In the genomic region with DNA sequence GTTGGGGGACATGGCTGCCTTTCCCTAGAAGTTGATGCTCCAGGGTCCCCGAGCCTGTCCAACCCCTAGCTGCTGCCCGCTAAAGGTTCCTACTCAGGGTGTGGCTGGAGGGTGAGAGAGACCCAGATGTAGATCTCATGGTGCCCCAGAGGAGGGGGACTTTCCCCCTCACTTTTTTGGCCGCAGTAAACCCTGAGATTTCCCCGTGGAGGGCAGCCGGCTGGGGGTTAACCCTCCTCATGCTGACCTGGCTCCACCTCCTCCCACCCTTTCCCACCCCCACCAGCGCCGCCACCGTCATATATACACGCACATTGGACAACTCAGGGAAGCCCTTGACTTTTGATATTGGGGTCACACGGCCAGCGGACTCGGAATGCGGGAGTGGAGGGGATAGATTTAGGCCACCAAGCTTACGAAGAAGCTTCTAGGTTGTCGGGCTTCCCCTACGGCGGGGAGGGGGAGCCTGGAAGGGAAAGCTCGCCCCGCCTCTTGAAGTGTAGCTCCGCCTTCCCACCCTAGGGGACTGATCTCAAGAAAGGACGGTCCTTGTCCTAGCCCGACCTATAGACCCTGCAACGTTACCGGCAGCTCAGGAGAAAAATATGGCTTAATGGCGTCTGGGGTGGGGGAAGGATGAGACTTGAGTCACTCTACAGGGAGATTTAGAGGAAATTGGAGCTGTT, we compare ENCODE assay signal across 8 mouse cellular contexts. TPM values are rescaled to one million over a fixed set of nuclear protein-coding genes. Genes with fewer than 3 reads are reported as not detected.
DNase-seq lines count a peak whose midpoint lies in the region; ATAC-seq and TF ChIP-seq lines count a peak whose summit lies in the region.

No protein-coding gene starts in this region.

- no peak for TF ChIP-seq CTCF in G1E (IDR thresholded peaks at IDR 0.05; ENCODE audit: low read depth, low read length)
- TF ChIP-seq CTCF in spleen, adult 2 months (IDR thresholded peaks at IDR 0.05; ENCODE audit: extremely low read depth, insufficient read depth, insufficient read length, insufficient replicate concordance), result no peak

- peak overlapping the region; percentile 84 for H3K27ac ChIP-seq in forebrain, embryonic 10.5 days
- peak overlapping the region; percentile 97 for H3K27ac ChIP-seq in spleen, adult 2 months (ENCODE audit: insufficient read depth, low read length)

- no peaks in the 10 kb centered on the region for H3K9me3 ChIP-seq in G1E (replicated peaks)
- H3K9me3 ChIP-seq in forebrain, embryonic 10.5 days, result no peaks in the 10 kb centered on the region

- DNase-seq in G1E (ENCODE audit: low spot score), result peak; percentile 85
- peak; percentile 81 for DNase-seq in adrenal gland, postnatal 25 days
- DNase-seq in forebrain, embryonic 10.5 days (ENCODE audit: extremely low spot score, low spot score), result no peak
- DNase-seq in heart, postnatal 14 days, result peak; percentile 82 to 83
- peak; percentile 87 to 90 for DNase-seq in kidney, postnatal 36 days
- DNase-seq in spleen, adult 2 months (ENCODE audit: low read depth in 1 of 2, low spot score in 2 of 2), result peak; percentile 63 to 80
- no peak for DNase-seq in layer of hippocampus, adult 9-10 months (ENCODE audit: low spot score)

- peaks cover 46% of the 10 kb centered on the region for H3K4me1 ChIP-seq in G1E (ENCODE audit: insufficient read depth, low read depth, low read length)
- peaks cover 38% of the 10 kb centered on the region for H3K4me1 ChIP-seq in forebrain, embryonic 10.5 days
- peaks cover 8% of the 10 kb centered on the region; the same call in 1 of the 2 replicates for H3K4me1 ChIP-seq in spleen, adult 2 months (ENCODE audit: control insufficient read depth, insufficient read depth, insufficient read length)

- no peak for TF ChIP-seq POLR2A in spleen, adult 2 months (IDR thresholded peaks at IDR 0.05; ENCODE audit: low read depth, low read length)

- ATAC-seq in G1E (ENCODE audit: extremely low read depth, insufficient number of reproducible peaks, low FRiP score, poor library complexity, severe bottlenecking), result peak; percentile 61
- ATAC-seq in megakaryocyte progenitor cell, adult 5-6 weeks (replicated peaks; ENCODE audit: poor library complexity), result peak; percentile 46

- H3K4me3 ChIP-seq in G1E (ENCODE audit: low read depth, low read length), result peak overlapping the region; percentile 78
- peak overlapping the region; percentile 50 for H3K4me3 ChIP-seq in forebrain, embryonic 10.5 days
- H3K4me3 ChIP-seq in spleen, adult 2 months (ENCODE audit: extremely low read depth, insufficient read depth, insufficient read length), result peak overlapping the region; percentile 78

- intact Hi-C loops in heart, postnatal 14 days (cut with DNase I), result loop anchor here (2.0 to 5.0 kb wide), 2 partner anchors 27 to 294 kb away; no protein-coding TSS in a partner anchor

- H3K27me3 ChIP-seq in G1E (ENCODE audit: insufficient read depth, low read length), result peaks cover 8% of the 10 kb centered on the region
- H3K27me3 ChIP-seq in forebrain, embryonic 10.5 days (ENCODE audit: poor library complexity, severe bottlenecking), result peaks cover 43% of the 10 kb centered on the region
- H3K27me3 ChIP-seq in spleen, adult 2 months (ENCODE audit: control insufficient read depth, insufficient read depth, low read length), result no peaks in the 10 kb centered on the region

- H3K36me3 ChIP-seq in G1E (replicated peaks), result peaks cover 43% of the 10 kb centered on the region
- H3K36me3 ChIP-seq in forebrain, embryonic 10.5 days (replicated peaks), result no peaks in the 10 kb centered on the region
- peaks cover 7% of the 10 kb centered on the region for H3K36me3 ChIP-seq in spleen, adult 2 months (ENCODE audit: control insufficient read depth, insufficient read depth, low read length)

- 4% methylated on average over 25 of the region's 25 CpGs for WGBS in forebrain, embryonic 10.5 days
- under 1% methylated on average over 25 of the region's 25 CpGs for WGBS in spleen, adult 2 months

RNA-seq across cellular contexts. Expression of a gene that starts 0.9 kb away (rescaled TPM):
- total RNA-seq in G1E (2014; fragmentation: Nextera tagmentation) (44.0 and 55.0 TPM in 2 replicates), G1E (2017) (84.0 and 90.5 TPM in 2 replicates)
- polyA plus RNA-seq in G1E (2012), result 65.5 and 69.5 TPM in 2 replicates
- total RNA-seq in adrenal gland, postnatal 25 days (2021), result 117 and 121 TPM in 2 replicates
- 7.3 and 7.7 TPM in 2 replicates for polyA plus RNA-seq in forebrain, embryonic 10.5 days (2016; fragmentation: Nextera tagmentation; extraction: Ambion mirVana)
- total RNA-seq in heart, postnatal 14 days (2021), result 10 to 100 TPM; 46.9 to 49.9 TPM
- 27.3 and 29.6 TPM in 2 replicates for total RNA-seq in megakaryocyte progenitor cell, adult 5-6 weeks (2015)
- total RNA-seq in megakaryocyte progenitor cell, adult 5-6 weeks (2017), result 38.9 and 42.7 TPM in 2 replicates
- polyA plus RNA-seq in spleen, adult 2 months (2012; rRNA removed), result 120 and 126 TPM in 2 replicates

RNA-seq across cellular contexts. Expression of a gene that starts 22.7 kb away (rescaled TPM):
- total RNA-seq in G1E (2014; fragmentation: Nextera tagmentation), result 0.30 TPM in 1 of 2 replicates, not detected in the other
- 0.06 and 0.27 TPM in 2 replicates for total RNA-seq in G1E (2017)
- 0.67 and 0.86 TPM in 2 replicates for polyA plus RNA-seq in G1E (2012)
- 196 and 254 TPM in 2 replicates for total RNA-seq in adrenal gland, postnatal 25 days (2021)
- polyA plus RNA-seq in forebrain, embryonic 10.5 days (2016; fragmentation: Nextera tagmentation; extraction: Ambion mirVana), result 66.5 and 67.4 TPM in 2 replicates
- total RNA-seq in heart, postnatal 14 days (2021), result 100 to 1,000 TPM in 1 of 2 experiments, 10 to 100 TPM in 1; 85.0 to 105 TPM
- 9.8 and 10.0 TPM in 2 replicates for total RNA-seq in megakaryocyte progenitor cell, adult 5-6 weeks (2015)
- 4.5 and 7.3 TPM in 2 replicates for total RNA-seq in megakaryocyte progenitor cell, adult 5-6 weeks (2017)
- polyA plus RNA-seq in spleen, adult 2 months (2012; rRNA removed), result 98.7 and 99.4 TPM in 2 replicates

RNA-seq across cellular contexts. Expression of a gene that starts 23.0 kb away (rescaled TPM):
- total RNA-seq in G1E (2014; fragmentation: Nextera tagmentation), result 41.9 and 57.6 TPM in 2 replicates
- total RNA-seq in G1E (2017), result 36.2 and 40.4 TPM in 2 replicates
- polyA plus RNA-seq in G1E (2012), result 5.5 and 5.6 TPM in 2 replicates
- 9.6 and 13.7 TPM in 2 replicates for total RNA-seq in adrenal gland, postnatal 25 days (2021)
- 9.9 and 10.0 TPM in 2 replicates for polyA plus RNA-seq in forebrain, embryonic 10.5 days (2016; fragmentation: Nextera tagmentation; extraction: Ambion mirVana)
- total RNA-seq in heart, postnatal 14 days (2021), result 1 to 10 TPM; 4.2 to 4.7 TPM
- total RNA-seq in megakaryocyte progenitor cell, adult 5-6 weeks (2015), result 15.7 and 19.8 TPM in 2 replicates
- total RNA-seq in megakaryocyte progenitor cell, adult 5-6 weeks (2017), result 17.8 and 25.3 TPM in 2 replicates
- polyA plus RNA-seq in spleen, adult 2 months (2012; rRNA removed), result 3.2 and 3.5 TPM in 2 replicates

RNA-seq across cellular contexts. Expression of a gene that starts 24.7 kb away (rescaled TPM):
- total RNA-seq in G1E (2014; fragmentation: Nextera tagmentation) (28.6 and 31.6 TPM in 2 replicates), G1E (2017) (41.0 and 41.8 TPM in 2 replicates)
- polyA plus RNA-seq in G1E (2012), result 92.3 and 106 TPM in 2 replicates
- total RNA-seq in adrenal gland, postnatal 25 days (2021), result 19.0 and 21.7 TPM in 2 replicates
- polyA plus RNA-seq in forebrain, embryonic 10.5 days (2016; fragmentation: Nextera tagmentation; extraction: Ambion mirVana), result 5.6 and 6.2 TPM in 2 replicates
- 1 to 10 TPM; 8.0 TPM for total RNA-seq in heart, postnatal 14 days (2021)
- 2.4 and 2.6 TPM in 2 replicates for total RNA-seq in megakaryocyte progenitor cell, adult 5-6 weeks (2015)
- 3.4 and 5.2 TPM in 2 replicates for total RNA-seq in megakaryocyte progenitor cell, adult 5-6 weeks (2017)
- polyA plus RNA-seq in spleen, adult 2 months (2012; rRNA removed), result 30.6 and 32.7 TPM in 2 replicates

Comparison
In these comparisons a context has a peak if more than half of its experiments do, and no peak if none do; other contexts are left out.
1. DNase-seq: peak in G1E (single experiment), adrenal gland, postnatal 25 days (single experiment), heart, postnatal 14 days (2 of 2), kidney, postnatal 36 days (2 of 2) and spleen, adult 2 months (2 of 2); none in forebrain, embryonic 10.5 days (single experiment) and layer of hippocampus, adult 9-10 months (single experiment).
2. RNA of a gene that starts 22.7 kb away (total RNA-seq): 196 to 254 TPM in adrenal gland, postnatal 25 days and 85.0 to 105 TPM in heart, postnatal 14 days; 4.5 to 10.0 TPM in megakaryocyte progenitor cell, adult 5-6 weeks and 0.06 to 0.30 TPM in G1E; every median in the first group is over 4 times any median in the second.
3. Peak in every context shown above with its lines, with median percentiles within 50 percentile points of each other: H3K4me3 ChIP-seq.